In genomic region chr8:85785506-85785905, GRCm38 (mm10) we compare ENCODE assay signal across 22 mouse cellular contexts.
"Had no signal": no experiment of that assay in that cellular context is flagged by ENCODE, and none has a peak within 500 bp of the region (broad histone marks: within the 10 kb centered on the region; RNA-seq: fewer than 3 reads in every experiment).

No protein-coding gene starts in this region.

- H3K4me3 ChIP-seq: limb, embryonic 10.5 days; limb, embryonic 13.5 days; liver, embryonic 12.5 days; liver, embryonic 15.5 days; lung, embryonic 15.5 days; megakaryocyte, embryonic 14.5 days; midbrain, embryonic 10.5 days; midbrain, embryonic 13.5 days; myocyte; neural tube, embryonic 13.5 days had no signal

- H3K9ac ChIP-seq: limb, embryonic 13.5 days; liver, embryonic 12.5 days; liver, embryonic 15.5 days; lung, embryonic 15.5 days; midbrain, embryonic 13.5 days; neural tube, embryonic 13.5 days had no signal

- H3K4me2 ChIP-seq: limb, embryonic 13.5 days; liver, embryonic 12.5 days; liver, embryonic 15.5 days; lung, embryonic 15.5 days; midbrain, embryonic 13.5 days; neural tube, embryonic 13.5 days had no signal

- DNase-seq: kidney, adult 18-20 months; kidney, adult 9 months; kidney, postnatal 14 days; kidney, postnatal 4 days; liver; lung, adult 18-20 months; lung, postnatal 10 days; lung, postnatal 36 days; thymus, adult 2 months; thymus, postnatal 14 days had no signal

- H3K36me3 ChIP-seq: limb, embryonic 10.5 days; liver, embryonic 12.5 days; liver, embryonic 15.5 days; lung, embryonic 15.5 days; midbrain, embryonic 10.5 days; neural tube, embryonic 13.5 days had no signal

- H3K27ac ChIP-seq: limb, embryonic 10.5 days; limb, embryonic 13.5 days; liver, embryonic 12.5 days; liver, embryonic 15.5 days; lung, embryonic 15.5 days; midbrain, embryonic 10.5 days; midbrain, embryonic 13.5 days; neural tube, embryonic 13.5 days had no signal

- H3K4me1 ChIP-seq: limb, embryonic 10.5 days; limb, embryonic 13.5 days; liver, embryonic 12.5 days; liver, embryonic 15.5 days; lung, embryonic 15.5 days; midbrain, embryonic 10.5 days; midbrain, embryonic 13.5 days; neural tube, embryonic 13.5 days had no signal

- H3K27me3 ChIP-seq: limb, embryonic 13.5 days; liver, embryonic 12.5 days; liver, embryonic 15.5 days; lung, embryonic 15.5 days; megakaryocyte, embryonic 14.5 days; midbrain, embryonic 13.5 days; neural tube, embryonic 13.5 days had no signal

- H3K9me3 ChIP-seq: limb, embryonic 10.5 days; limb, embryonic 13.5 days; liver, embryonic 12.5 days; liver, embryonic 15.5 days; lung, embryonic 15.5 days; megakaryocyte, embryonic 14.5 days; midbrain, embryonic 10.5 days; midbrain, embryonic 13.5 days; neural tube, embryonic 13.5 days had no signal

- ATAC-seq: intestine, embryonic 16.5 days; liver, embryonic 12.5 days; midbrain, embryonic 13.5 days; midbrain, embryonic 16.5 days had no signal
